Mouse (Mus musculus): Measurements from ENCODE around the gene Glyat. TPM values are rescaled to one million over a fixed set of nuclear protein-coding genes. Genes with fewer than 3 reads are reported as not detected.
A peak's percentile ranks its signal among the peaks of the same experiment; 100 is the strongest.

Gene Glyat
- not detected in 2 replicates for total RNA-seq (2014; rRNA removed)
- not detected in 2 replicates for polyA plus RNA-seq (2015; fragmentation: Nextera tagmentation; extraction: Ambion mirVana)

DNA sequence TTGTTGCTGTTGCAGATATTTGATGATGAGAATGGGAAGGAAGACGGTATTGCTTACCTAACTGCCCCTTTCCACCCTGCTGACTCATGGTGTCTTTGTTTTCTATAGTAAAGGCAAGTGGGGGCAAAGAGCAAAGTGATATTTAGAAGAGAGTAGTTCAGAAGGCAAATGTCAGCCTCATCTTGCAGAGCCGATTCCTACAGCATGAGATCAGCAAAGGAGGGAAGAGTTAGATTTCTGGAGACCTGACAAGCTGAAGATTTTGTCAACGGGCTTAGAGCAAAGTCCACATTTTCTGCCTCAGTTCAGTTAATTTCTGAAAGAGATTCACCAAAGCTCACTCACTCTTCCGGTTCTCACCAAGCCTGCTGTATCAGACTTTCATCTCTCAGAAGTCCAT lies at the start of gene Glyat:
Gene Glyat, plus strand, starts transcription at position 133 of the 400 bp plus-strand sequence.
- 82% methylated on average over 4 of the region's 4 CpGs for WGBS
- no peaks in the 10 kb centered on the region for H3K27me3 ChIP-seq (ENCODE audit: insufficient read depth, low read length)

DNA sequence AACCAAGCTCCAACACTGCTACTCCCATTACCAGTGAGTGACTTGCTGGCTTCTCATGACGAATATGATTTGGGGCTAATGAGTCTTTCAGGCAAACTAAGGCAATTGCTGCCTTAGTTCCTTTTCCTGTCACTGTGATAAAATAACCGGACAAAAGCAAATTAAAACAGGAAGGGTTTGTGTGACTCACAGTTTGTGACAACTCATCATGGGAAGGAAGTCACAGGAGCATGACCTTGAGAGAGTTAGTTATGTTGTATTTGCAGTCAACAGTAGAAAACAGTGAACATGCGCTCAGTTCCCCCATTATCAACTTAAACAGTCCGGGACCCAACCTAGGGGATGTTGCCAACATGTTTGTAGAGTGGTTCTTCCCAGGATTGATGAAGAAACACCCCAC lies 47.8 kb upstream of the Glyat start:
- WGBS: 85% methylated on average over 4 of the region's 4 CpGs
- Histone ChIP-seq H3K9me3 (ENCODE audit: low read length) (no peaks in the 10 kb centered on the region), H3K4me2 (ENCODE audit: low read depth) (no peak overlapping the region), H3K27me3 (ENCODE audit: insufficient read depth, low read length) (no peaks in the 10 kb centered on the region), H3K9ac (no peak overlapping the region), H3K4me3 (ENCODE audit: low read depth, low read length) (no peak overlapping the region), H3K36me3 (ENCODE audit: insufficient read depth) (no peaks in the 10 kb centered on the region), H3K27ac (ENCODE audit: low read depth, low read length) (no peak overlapping the region), H3K4me1 (ENCODE audit: insufficient read depth) (no peaks in the 10 kb centered on the region)
- no peak for TF ChIP-seq CTCF (IDR thresholded peaks at IDR 0.05; ENCODE audit: low read depth)
- no peak for DNase-seq
- ATAC-seq: no peak

More for the DNA sequence above, at the start of gene Glyat:
- Histone ChIP-seq H3K4me2 (ENCODE audit: low read depth) (no peak within 1 kb of the TSS), H3K36me3 (ENCODE audit: insufficient read depth) (no peaks in the 10 kb centered on the region), H3K27ac (ENCODE audit: low read depth, low read length) (no peak within 1 kb of the TSS), H3K9ac (no peak within 1 kb of the TSS), H3K4me1 (ENCODE audit: insufficient read depth) (no peaks in the 10 kb centered on the region), H3K9me3 (ENCODE audit: low read length) (no peaks in the 10 kb centered on the region), H3K4me3 (ENCODE audit: low read depth, low read length) (no peak within 1 kb of the TSS)
- no peak for ATAC-seq
- TF ChIP-seq CTCF (IDR thresholded peaks at IDR 0.05; ENCODE audit: low read depth): no peak
- DNase-seq: no peak

DNA sequence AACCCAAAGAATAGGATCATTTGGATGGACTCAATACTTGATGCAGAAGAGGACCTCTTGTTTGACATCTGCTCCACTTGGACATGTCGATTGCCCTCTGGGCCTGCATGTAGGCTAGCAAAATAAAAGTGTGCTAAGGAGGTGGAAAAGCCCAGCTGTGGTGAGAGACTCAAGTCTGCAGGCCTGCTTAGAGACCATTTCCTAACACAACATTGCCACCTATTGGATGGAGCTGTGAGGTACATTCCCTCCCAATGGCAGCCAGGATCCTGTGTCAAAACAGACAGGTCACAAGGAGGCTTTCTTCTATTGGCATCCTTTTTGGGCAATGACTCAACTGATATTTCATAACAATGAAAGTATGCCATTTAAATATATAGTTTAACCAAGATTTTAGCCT lies 41.2 kb upstream of the Glyat start:
- peak; percentile 91 for TF ChIP-seq CTCF (IDR thresholded peaks at IDR 0.05; ENCODE audit: low read depth)
- no peak overlapping the region for H3K4me2 ChIP-seq (ENCODE audit: low read depth)
- H3K9ac ChIP-seq: no peak overlapping the region
- H3K27me3 ChIP-seq (ENCODE audit: insufficient read depth, low read length): no peaks in the 10 kb centered on the region
- H3K36me3 ChIP-seq (ENCODE audit: insufficient read depth): no peaks in the 10 kb centered on the region
- no peak overlapping the region for H3K27ac ChIP-seq (ENCODE audit: low read depth, low read length)
- DNase-seq (peak; percentile 78), ATAC-seq (peak; percentile 61)
- no peak overlapping the region for H3K4me3 ChIP-seq (ENCODE audit: low read depth, low read length)
- H3K4me1 ChIP-seq (ENCODE audit: insufficient read depth): 0 out of 2 replicates have a peak, but pooled peaks cover 6% of the 10 kb centered on the region
- WGBS: 4% methylated on average over 1 of the region's 1 CpGs
- no peaks in the 10 kb centered on the region for H3K9me3 ChIP-seq (ENCODE audit: low read length)

DNA sequence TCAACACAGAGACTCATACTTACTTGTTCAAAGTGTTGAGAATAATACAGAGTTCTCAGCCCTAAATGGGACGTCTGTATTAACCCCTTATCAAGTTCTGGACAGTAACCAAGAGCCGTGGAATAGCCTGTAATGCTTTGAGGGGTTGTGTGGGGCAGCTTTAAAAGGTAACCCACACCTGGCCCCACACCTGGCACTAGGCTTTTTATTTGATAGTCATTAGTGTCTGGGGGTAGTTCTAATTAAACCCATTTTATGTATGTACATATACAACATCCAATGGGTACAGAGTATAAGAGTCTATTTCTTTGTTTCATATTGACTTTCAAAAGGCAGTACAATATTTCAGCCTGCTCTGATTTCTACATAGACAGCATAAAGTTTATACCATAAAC lies 38.0 kb upstream of the Glyat start:
- Histone ChIP-seq H3K4me2 (ENCODE audit: low read depth) (peak overlapping the region; percentile 96), H3K36me3 (ENCODE audit: insufficient read depth) (no peaks in the 10 kb centered on the region), H3K27me3 (ENCODE audit: insufficient read depth, low read length) (no peaks in the 10 kb centered on the region), H3K27ac (ENCODE audit: low read depth, low read length) (no peak overlapping the region), H3K4me1 (ENCODE audit: insufficient read depth) (0 out of 2 replicates have a peak, but pooled peaks cover 7% of the 10 kb centered on the region), H3K9ac (peak overlapping the region; percentile 81; the same call in 1 of the 2 replicates), H3K9me3 (ENCODE audit: low read length) (no peaks in the 10 kb centered on the region), H3K4me3 (ENCODE audit: low read depth, low read length) (peak overlapping the region; percentile 71)
- no peak for ATAC-seq
- 56% methylated on average over 2 of the region's 2 CpGs for WGBS
- no peak for DNase-seq
- TF ChIP-seq CTCF (IDR thresholded peaks at IDR 0.05; ENCODE audit: low read depth): no peak

DNA sequence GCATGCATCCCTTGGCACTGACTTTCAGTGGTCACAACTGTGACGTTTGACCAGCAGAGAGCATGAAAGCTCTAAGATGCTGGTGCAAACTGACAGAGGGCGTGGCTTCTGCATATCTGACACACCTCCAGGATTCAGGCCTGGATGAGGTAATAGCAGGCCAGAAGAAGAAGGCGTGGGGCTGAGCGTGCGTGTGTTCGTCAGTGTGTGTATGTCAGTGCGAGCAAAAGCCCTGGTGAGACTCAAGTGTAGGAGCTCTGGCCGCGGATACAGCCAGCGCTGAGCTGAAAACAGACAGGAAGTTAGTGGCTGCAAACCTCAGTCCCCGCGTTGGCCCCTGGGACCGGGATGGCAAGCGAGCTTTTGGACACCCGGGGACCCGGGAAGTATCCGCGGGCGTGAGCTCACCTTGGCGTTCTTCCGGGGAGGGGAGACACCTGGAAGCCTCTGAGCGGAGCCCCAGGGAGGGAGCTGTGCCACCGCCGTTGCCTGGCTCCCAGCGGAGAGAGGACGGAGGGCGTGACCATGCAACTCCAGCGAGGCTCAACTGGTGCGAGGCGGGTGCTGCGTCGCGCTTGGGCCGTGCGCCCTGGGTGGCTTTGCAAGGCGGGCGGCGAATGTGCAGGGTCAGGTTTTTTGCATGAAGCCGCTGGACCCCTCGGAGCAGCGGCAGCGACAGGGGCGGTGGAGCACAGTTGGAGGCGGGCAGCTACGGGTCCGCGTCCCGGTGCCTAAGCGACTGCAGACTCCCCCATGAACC lies 37.4 kb upstream of the Glyat start:
- WGBS: under 1% methylated on average over 49 of the region's 49 CpGs
- H3K4me2 ChIP-seq (ENCODE audit: low read depth): peak overlapping the region; percentile 96

DNA sequence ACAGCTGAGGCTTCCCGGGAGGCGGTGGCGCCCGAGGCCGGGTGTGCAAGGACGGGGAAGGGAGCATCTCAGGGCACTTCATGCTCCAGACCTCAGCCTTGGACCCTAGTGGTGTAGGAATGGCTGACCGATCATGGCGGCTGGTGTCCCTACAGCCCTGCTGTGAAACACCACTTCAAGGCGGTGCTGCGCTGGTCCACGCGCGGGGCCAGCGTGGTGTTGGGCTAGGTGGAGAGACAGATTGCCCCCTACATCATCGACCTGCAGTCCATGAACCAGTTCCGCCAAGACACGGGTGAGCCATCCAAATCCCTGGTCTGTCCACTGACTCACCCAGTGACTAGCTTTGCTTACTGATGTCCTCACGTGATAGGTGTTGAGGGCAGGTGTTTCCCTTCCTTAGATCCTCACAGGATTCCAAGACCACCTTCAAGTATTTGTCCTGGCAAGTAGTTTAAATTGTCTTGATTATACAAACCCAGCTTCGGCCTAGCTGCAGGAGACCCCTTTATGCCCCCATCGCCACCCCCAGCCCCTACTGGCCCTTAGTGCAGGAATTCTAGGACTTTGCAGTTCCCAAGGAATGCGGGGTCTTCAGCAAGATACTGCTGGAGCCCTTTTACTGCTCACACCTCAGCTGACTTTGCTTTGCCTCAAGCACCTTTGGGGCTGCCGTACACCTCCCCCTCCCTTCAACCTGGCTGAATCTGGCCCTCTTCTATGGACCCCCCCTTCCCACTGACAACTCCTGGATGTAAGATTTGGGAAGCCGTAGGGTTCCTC lies 36.6 kb upstream of the Glyat start:
- 17% methylated on average over 23 of the region's 23 CpGs for WGBS
- 0 out of 2 replicates have a peak, but pooled peaks cover 7% of the 10 kb centered on the region for H3K4me1 ChIP-seq (ENCODE audit: insufficient read depth)
- H3K27me3 ChIP-seq (ENCODE audit: insufficient read depth, low read length): no peaks in the 10 kb centered on the region

More for the DNA sequence above, 37.4 kb upstream of the Glyat start:
- peak overlapping the region; percentile 69 for H3K27ac ChIP-seq (ENCODE audit: low read depth, low read length)
- TF ChIP-seq CTCF (IDR thresholded peaks at IDR 0.05; ENCODE audit: low read depth): peak; percentile 59
- peak overlapping the region; percentile 81 for H3K9ac ChIP-seq
- ATAC-seq (peak; percentile 92), DNase-seq (peak; percentile 80)
- no peaks in the 10 kb centered on the region for H3K36me3 ChIP-seq (ENCODE audit: insufficient read depth)
- H3K4me3 ChIP-seq (ENCODE audit: low read depth, low read length): peak overlapping the region; percentile 71
- no peaks in the 10 kb centered on the region for H3K9me3 ChIP-seq (ENCODE audit: low read length)
- H3K4me1 ChIP-seq (ENCODE audit: insufficient read depth): 0 out of 2 replicates have a peak, but pooled peaks cover 7% of the 10 kb centered on the region
- H3K27me3 ChIP-seq (ENCODE audit: insufficient read depth, low read length): no peaks in the 10 kb centered on the region

More for the DNA sequence above, 36.6 kb upstream of the Glyat start:
- Histone ChIP-seq H3K36me3 (ENCODE audit: insufficient read depth) (no peaks in the 10 kb centered on the region), H3K9ac (peak overlapping the region; percentile 81), H3K27ac (ENCODE audit: low read depth, low read length) (peak overlapping the region; percentile 69), H3K4me2 (ENCODE audit: low read depth) (peak overlapping the region; percentile 96), H3K4me3 (ENCODE audit: low read depth, low read length) (peak overlapping the region; percentile 71), H3K9me3 (ENCODE audit: low read length) (no peaks in the 10 kb centered on the region)
- ATAC-seq (peak; percentile 46), DNase-seq (no peak)
- no peak; the same call in 1 of the 2 replicates for TF ChIP-seq CTCF (IDR thresholded peaks at IDR 0.05; ENCODE audit: low read depth)
